Mouse (Mus musculus): ENCODE measurements at regions not wholly inside any gene's neighbourhood (a gene's known extent, or its start where the extent isn't known, plus 50 kb on each side); places are given as distances from the start of the nearest gene placed in this dataset.

DNA sequence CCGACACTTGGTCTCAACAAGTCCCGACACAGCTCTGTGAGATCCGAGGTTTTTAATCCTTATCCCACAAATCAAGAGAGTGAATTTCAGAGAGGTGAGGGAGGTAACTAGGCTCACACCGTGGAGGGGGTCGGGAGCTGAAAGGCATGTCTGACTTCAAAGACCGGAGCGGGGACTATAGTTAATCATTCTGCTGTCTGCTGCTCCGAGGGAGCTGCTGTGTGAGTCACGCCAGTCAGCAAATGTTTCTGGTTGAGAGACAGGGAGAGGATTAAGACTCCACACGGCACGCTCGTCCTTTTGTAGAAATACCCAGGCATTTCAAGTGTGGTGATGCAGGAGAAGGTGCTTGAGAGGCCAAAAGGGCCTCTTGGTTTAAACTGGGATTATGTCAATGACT lies 214.1 kb upstream of the Kcnab2 start:
- WGBS: 20% methylated on average over 12 of the region's 12 CpGs
- no peak overlapping the region for H3K4me2 ChIP-seq (replicated peaks)
- no peaks in the 10 kb centered on the region; the same call in 1 of the 2 replicates for H3K27me3 ChIP-seq
- peak overlapping the region; percentile 25; the same call in 1 of the 2 replicates for H3K27ac ChIP-seq
- H3K36me3 ChIP-seq: no peaks in the 10 kb centered on the region
- H3K9me3 ChIP-seq: no peaks in the 10 kb centered on the region
- H3K4me1 ChIP-seq (replicated peaks): peaks cover 33% of the 10 kb centered on the region
- H3K9ac ChIP-seq (replicated peaks): no peak overlapping the region
- ATAC-seq: no peak
- H3K4me3 ChIP-seq (replicated peaks): no peak overlapping the region

DNA sequence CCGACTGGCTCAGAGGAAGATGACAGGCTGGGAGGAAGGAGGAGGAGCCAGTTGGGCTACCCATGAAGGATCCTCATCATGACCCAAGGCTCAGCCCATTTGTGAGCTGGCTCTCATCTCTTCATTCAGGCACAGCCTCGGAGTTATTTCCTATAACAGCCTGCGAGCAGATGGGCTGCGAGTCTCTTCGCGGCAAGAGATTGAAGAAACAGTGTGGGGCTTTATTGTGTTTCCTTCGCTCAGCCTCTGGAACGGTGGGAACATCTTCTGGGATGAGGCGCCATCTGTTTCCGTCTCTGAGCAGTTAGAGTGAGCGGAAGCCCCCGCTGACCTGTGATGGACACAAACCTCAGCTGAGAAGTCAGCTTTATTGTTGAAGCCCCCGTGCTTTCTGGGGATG lies 213.6 kb upstream of the Kcnab2 start:
- Histone ChIP-seq H3K4me2 (replicated peaks) (no peak overlapping the region), H3K27ac (peak overlapping the region; percentile 9; the same call in 1 of the 2 replicates), H3K9me3 (no peaks in the 10 kb centered on the region), H3K4me3 (replicated peaks) (no peak overlapping the region), H3K27me3 (no peaks in the 10 kb centered on the region; the same call in 1 of the 2 replicates), H3K36me3 (no peaks in the 10 kb centered on the region), H3K9ac (replicated peaks) (no peak overlapping the region), H3K4me1 (replicated peaks) (peaks cover 33% of the 10 kb centered on the region)
- 71% methylated on average over 13 of the region's 13 CpGs for WGBS
- no peak for ATAC-seq

DNA sequence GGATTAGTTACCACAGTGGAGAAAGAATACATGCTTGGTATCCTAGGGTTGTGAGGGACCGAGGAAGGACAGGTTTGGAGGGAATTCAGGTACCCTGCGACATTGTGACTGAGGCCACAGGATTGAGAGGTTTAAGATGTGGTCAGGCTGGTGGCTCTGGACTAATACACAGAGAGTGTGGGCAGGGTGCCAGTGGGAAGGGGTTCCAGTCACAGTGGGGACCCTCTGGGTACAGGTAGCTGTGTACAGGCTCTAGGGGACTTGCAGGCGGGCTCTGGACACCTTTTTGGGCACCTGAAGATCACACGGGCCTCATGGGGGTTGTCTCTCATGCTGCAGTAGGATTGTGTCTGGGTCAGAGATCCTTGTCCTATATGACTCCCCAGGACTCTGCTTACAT lies 213.1 kb upstream of the Kcnab2 start:
- WGBS: 80% methylated on average over 4 of the region's 4 CpGs
- ATAC-seq: no peak
- Histone ChIP-seq H3K4me1 (replicated peaks) (peaks cover 36% of the 10 kb centered on the region), H3K4me2 (replicated peaks) (no peak overlapping the region), H3K9ac (replicated peaks) (no peak overlapping the region), H3K27me3 (no peaks in the 10 kb centered on the region; the same call in 1 of the 2 replicates), H3K36me3 (no peaks in the 10 kb centered on the region), H3K4me3 (replicated peaks) (no peak overlapping the region), H3K9me3 (no peaks in the 10 kb centered on the region), H3K27ac (no peak overlapping the region)

DNA sequence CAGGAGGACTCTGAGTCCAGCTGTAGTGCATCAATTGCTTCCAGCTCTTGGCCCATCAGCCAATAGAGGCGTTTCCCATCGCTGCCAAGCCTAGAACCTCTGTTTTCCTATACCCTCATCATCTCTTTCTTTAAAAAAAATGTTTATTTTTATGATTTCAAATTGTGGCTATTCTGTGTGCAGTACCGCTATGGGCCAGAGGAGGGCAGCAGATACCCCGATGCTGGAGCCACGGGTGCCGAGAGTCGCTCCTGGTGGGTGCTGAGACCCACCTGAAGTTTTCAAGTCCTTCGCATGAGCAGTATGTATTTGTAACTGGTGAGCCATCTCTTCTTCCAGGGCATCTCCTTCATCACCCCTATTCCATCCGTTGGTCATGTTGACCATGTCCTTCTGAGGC lies 212.2 kb upstream of the Kcnab2 start:
- WGBS: 83% methylated on average over 9 of the region's 9 CpGs
- Histone ChIP-seq H3K4me2 (replicated peaks) (no peak overlapping the region), H3K27ac (no peak overlapping the region), H3K27me3 (no peaks in the 10 kb centered on the region; the same call in 1 of the 2 replicates), H3K9ac (replicated peaks) (no peak overlapping the region), H3K9me3 (no peaks in the 10 kb centered on the region), H3K4me3 (replicated peaks) (no peak overlapping the region), H3K36me3 (no peaks in the 10 kb centered on the region), H3K4me1 (replicated peaks) (peaks cover 37% of the 10 kb centered on the region)
- ATAC-seq: no peak

DNA sequence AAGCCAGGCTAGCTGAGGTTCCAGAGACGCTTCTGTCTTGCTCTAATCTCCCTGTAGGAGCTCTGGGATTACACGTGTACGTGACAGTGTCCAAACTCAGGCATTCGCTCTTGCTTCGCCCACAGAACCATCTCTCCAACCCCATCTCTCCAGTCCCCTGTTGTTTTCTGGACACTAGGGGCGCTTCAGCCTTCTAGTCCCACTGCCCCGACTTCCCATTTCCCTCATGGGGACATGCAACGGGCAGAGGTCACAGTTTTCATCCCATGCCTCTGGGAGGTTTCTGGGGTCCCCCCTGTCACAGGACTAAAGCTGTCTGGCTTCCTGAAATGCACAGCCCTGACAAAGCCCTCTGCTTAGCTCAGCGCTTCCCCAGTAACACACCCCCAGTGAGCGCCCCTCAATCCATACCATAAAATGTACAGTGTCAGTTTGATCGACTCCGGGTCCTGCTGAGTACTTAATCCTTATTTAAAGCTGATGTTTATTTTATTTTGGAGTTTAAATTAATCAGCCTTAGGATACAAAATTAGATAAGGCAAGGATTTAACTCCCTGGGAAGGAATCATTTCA lies 208.9 kb upstream of the Kcnab2 start:
- Histone ChIP-seq H3K27ac (peak overlapping the region; percentile 64), H3K9me3 (peaks cover 4% of the 10 kb centered on the region; the same call in 1 of the 2 replicates), H3K27me3 (no peaks in the 10 kb centered on the region; the same call in 1 of the 2 replicates), H3K4me1 (replicated peaks) (peaks cover 23% of the 10 kb centered on the region), H3K4me2 (replicated peaks) (no peak overlapping the region), H3K9ac (replicated peaks) (no peak overlapping the region), H3K36me3 (no peaks in the 10 kb centered on the region), H3K4me3 (replicated peaks) (no peak overlapping the region)
- 36% methylated on average over 12 of the region's 12 CpGs for WGBS
- ATAC-seq: peak; percentile 80

DNA sequence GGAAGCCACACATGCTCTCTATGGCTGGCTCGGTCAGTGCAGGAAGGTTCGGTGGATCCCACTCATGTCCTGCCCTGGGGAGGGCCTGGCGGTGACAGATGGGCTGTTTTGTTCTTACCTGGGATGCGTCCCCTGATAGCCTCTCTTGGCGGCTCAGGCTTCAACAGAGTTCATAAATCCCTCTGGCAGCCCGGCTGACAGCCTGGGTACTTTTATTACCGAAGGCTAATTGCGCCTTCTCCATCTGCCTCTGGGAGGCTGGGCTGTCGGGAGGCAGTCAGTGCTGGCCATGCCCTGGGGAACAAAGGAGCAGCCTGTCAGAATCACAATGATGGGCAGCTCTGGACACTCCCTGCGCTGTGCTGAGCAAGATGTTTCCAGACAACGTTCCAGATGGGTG lies 196.5 kb upstream of the Kcnab2 start:
- H3K9ac ChIP-seq (replicated peaks): no peak overlapping the region
- H3K4me1 ChIP-seq (replicated peaks): peaks cover 24% of the 10 kb centered on the region
- no peak overlapping the region for H3K4me2 ChIP-seq (replicated peaks)
- WGBS: 24% methylated on average over 11 of the region's 11 CpGs
- peak overlapping the region; percentile 57 for H3K27ac ChIP-seq
- no peaks in the 10 kb centered on the region for H3K27me3 ChIP-seq
- H3K36me3 ChIP-seq: no peaks in the 10 kb centered on the region
- ATAC-seq: peak; percentile 88
- no peaks in the 10 kb centered on the region for H3K9me3 ChIP-seq
- no peak overlapping the region for H3K4me3 ChIP-seq (replicated peaks)

DNA sequence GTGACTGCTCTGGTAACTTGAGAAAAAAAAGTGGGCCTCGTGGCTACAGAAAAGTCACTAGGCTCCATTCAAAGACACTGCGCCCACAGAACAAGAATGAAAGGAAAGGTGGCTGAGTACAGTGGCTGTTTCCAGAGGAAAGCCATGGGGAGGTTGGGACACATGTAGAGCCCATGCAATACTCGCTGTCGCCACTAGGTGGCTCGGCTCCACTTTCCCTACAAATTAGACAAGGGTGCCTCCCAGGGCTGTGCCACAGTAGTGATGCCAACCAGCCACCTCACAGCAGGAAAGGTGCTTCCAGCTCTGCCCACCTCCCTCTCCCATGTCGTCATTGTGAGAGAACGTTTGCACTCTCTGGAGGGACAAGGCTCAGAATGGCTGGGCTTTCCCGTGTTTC lies 185.8 kb upstream of the Kcnab2 start:
- Histone ChIP-seq H3K4me3 (replicated peaks) (no peak overlapping the region), H3K36me3 (no peaks in the 10 kb centered on the region), H3K9me3 (no peaks in the 10 kb centered on the region), H3K4me2 (replicated peaks) (no peak overlapping the region), H3K9ac (replicated peaks) (no peak overlapping the region), H3K27ac (no peak overlapping the region), H3K4me1 (replicated peaks) (peaks cover 3% of the 10 kb centered on the region; the same call in 1 of the 2 replicates), H3K27me3 (no peaks in the 10 kb centered on the region)
- no peak for ATAC-seq
- 48% methylated on average over 8 of the region's 8 CpGs for WGBS

DNA sequence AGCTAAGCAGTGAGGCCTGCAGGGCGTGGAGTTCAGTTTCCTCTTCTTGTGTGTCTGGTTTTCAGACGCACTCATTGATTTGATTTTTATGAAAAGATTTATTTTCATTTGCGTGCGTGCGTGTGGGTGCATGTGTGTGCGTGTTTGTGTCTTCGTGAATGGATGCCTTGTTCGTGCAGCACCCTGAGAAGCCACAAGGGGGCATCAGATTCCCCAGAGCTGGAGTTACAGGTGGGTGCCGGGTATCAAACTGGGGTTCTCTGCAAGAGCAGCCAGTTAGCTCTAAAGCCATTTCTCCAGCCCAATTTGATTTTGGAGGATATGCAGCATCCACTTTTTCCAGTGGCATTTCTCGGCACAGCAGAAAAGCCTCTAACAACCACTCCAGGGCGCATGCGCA lies 185.4 kb upstream of the Kcnab2 start:
- 95% methylated on average over 12 of the region's 12 CpGs for WGBS
- Histone ChIP-seq H3K36me3 (no peaks in the 10 kb centered on the region), H3K27ac (no peak overlapping the region), H3K9me3 (no peaks in the 10 kb centered on the region), H3K4me1 (replicated peaks) (no peaks in the 10 kb centered on the region), H3K4me2 (replicated peaks) (no peak overlapping the region), H3K9ac (replicated peaks) (no peak overlapping the region), H3K27me3 (no peaks in the 10 kb centered on the region), H3K4me3 (replicated peaks) (no peak overlapping the region)
- no peak for ATAC-seq

DNA sequence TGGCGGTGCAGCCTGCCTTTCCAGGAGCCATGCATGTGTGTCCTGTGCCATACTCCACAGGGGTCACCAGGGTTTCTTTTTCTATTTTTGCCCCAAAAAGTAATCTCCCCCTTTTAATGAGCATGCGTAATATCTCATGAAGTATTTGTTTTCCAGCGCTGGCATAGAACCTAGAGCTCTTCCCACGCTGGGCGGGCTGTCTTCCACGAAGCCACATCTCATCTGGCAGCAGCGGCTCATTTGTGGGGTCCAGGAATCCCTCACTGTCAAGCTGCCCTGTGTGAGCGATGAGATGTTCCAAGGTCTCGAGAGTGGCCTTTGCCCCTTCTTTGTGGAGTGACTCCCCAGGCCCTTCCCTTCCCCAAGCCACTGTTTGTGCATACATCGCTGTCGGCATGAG lies 184.8 kb upstream of the Kcnab2 start:
- Histone ChIP-seq H3K9ac (replicated peaks) (no peak overlapping the region), H3K36me3 (no peaks in the 10 kb centered on the region), H3K4me2 (replicated peaks) (no peak overlapping the region), H3K27ac (no peak overlapping the region), H3K4me1 (replicated peaks) (no peaks in the 10 kb centered on the region), H3K27me3 (no peaks in the 10 kb centered on the region), H3K9me3 (no peaks in the 10 kb centered on the region), H3K4me3 (replicated peaks) (no peak overlapping the region)
- ATAC-seq: no peak
- WGBS: 94% methylated on average over 11 of the region's 11 CpGs

DNA sequence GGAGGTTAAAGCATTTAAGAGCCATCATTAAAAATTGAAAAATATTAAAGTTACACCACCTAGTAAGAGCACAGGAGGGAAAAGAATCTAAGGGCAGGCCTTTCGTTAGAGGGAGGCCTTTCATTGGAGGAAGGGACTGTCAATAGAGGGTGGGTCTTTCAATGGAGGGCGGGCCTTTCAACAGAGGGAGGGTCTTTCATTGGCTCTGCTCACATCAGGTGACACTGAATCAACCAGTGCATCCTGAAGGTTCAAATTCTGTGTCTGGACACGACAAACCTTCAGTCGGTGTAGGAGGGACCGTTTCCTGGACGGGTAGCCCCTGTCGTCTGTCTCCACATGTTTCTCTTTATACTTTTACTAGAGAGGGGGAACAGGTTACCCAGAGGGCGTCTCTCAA lies 172.5 kb upstream of the Kcnab2 start:
- no peak for ATAC-seq
- H3K27ac ChIP-seq: no peak overlapping the region
- H3K4me3 ChIP-seq (replicated peaks): no peak overlapping the region
- H3K9me3 ChIP-seq: no peaks in the 10 kb centered on the region
- no peak overlapping the region for H3K4me2 ChIP-seq (replicated peaks)
- peaks cover 4% of the 10 kb centered on the region for H3K4me1 ChIP-seq (replicated peaks)
- no peaks in the 10 kb centered on the region for H3K27me3 ChIP-seq
- no peaks in the 10 kb centered on the region for H3K36me3 ChIP-seq
- 84% methylated on average over 8 of the region's 8 CpGs for WGBS
- no peak overlapping the region for H3K9ac ChIP-seq (replicated peaks)

DNA sequence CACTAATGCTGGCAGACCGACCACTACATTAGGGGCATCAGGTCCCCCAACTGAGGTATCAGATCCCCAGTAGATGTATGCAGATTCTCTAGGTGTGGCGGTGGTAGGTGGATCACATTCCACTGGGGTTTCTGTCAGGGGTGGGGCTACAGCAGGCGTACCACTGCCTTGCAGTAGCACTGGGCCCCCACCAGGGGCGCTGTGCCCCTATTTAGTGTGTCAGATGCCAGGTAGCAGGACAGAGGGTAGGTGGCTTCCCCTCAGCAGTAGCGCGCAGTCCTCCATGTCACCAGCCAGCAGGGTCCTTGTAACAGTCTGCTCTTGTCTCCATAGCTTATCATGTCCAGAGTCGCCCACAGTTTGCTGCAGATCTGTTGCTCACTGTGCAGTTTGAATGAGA lies 169.9 kb upstream of the Kcnab2 start:
- H3K27ac ChIP-seq: no peak overlapping the region
- no peaks in the 10 kb centered on the region for H3K27me3 ChIP-seq
- ATAC-seq: no peak; the same call in 1 of the 2 replicates
- H3K36me3 ChIP-seq: no peaks in the 10 kb centered on the region
- H3K4me1 ChIP-seq (replicated peaks): no peaks in the 10 kb centered on the region
- 56% methylated on average over 7 of the region's 7 CpGs for WGBS
- H3K4me3 ChIP-seq (replicated peaks): no peak overlapping the region
- H3K9ac ChIP-seq (replicated peaks): no peak overlapping the region
- no peaks in the 10 kb centered on the region for H3K9me3 ChIP-seq
- H3K4me2 ChIP-seq (replicated peaks): no peak overlapping the region

DNA sequence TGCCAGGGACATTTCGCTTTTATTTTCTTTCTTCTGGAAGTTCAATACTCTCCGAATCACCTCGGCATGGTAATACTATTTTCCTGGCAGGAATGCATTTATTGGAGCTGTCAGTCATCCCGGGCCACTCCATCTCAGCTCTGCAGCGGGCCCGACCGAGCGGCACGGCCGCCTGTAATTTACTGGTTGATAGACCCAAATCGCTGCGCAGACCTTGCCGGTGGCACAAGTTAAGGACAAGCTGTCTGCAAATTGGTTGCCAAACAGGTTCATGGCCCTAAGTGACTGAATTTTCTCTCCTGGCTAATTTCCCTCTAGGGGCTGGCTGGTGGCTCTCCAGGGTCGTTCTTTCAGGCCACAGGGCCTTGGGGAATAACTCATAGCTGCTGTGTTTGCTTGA lies 169.4 kb upstream of the Kcnab2 start:
- no peak overlapping the region for H3K9ac ChIP-seq (replicated peaks)
- H3K27ac ChIP-seq: no peak overlapping the region; the same call in 1 of the 2 replicates
- 81% methylated on average over 14 of the region's 14 CpGs for WGBS
- ATAC-seq: no peak
- H3K4me1 ChIP-seq (replicated peaks): peaks cover 3% of the 10 kb centered on the region
- H3K27me3 ChIP-seq: no peaks in the 10 kb centered on the region
- no peak overlapping the region for H3K4me2 ChIP-seq (replicated peaks)
- H3K4me3 ChIP-seq (replicated peaks): no peak overlapping the region
- H3K36me3 ChIP-seq: no peaks in the 10 kb centered on the region
- H3K9me3 ChIP-seq: no peaks in the 10 kb centered on the region

DNA sequence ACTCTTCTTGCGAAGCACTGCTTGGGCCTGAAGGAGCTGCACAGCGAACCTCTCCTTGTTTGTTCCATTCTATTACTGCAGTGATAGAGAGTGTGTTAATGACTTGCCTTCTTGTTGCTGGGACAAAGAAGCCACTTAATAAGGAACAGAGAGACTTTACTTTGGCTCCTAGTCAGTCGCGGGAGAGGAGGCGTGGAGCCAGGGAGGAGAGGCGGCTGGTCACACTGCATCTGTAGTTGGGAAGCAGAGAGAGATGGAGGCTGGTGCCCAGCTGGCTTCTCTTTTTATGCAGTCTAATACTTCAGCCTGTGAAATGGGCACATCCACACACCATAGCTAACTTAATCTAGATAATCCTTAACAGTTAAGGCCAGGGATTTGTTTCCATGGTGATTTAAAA lies 159.4 kb upstream of the Kcnab2 start:
- H3K27ac ChIP-seq: no peak overlapping the region
- peaks cover 14% of the 10 kb centered on the region for H3K27me3 ChIP-seq
- no peak overlapping the region for H3K4me2 ChIP-seq (replicated peaks)
- H3K36me3 ChIP-seq: no peaks in the 10 kb centered on the region
- no peak overlapping the region for H3K4me3 ChIP-seq (replicated peaks)
- no peaks in the 10 kb centered on the region for H3K9me3 ChIP-seq
- H3K4me1 ChIP-seq (replicated peaks): peaks cover 32% of the 10 kb centered on the region
- no peak overlapping the region for H3K9ac ChIP-seq (replicated peaks)
- no peak for ATAC-seq
- WGBS: 50% methylated on average over 6 of the region's 6 CpGs
